Mouse (Mus musculus) forebrain, embryonic 10.5 days (tissue): Measurements from ENCODE around the gene Ifi211. TPM values are rescaled to one million over a fixed set of nuclear protein-coding genes. Genes with fewer than 3 reads are reported as not detected.
"Not testable (repeated sequence)": the region's sequence is repeated elsewhere in the genome, so short reads cannot be mapped to it uniquely, and the experiment has no call there.

ENCODE experiments used
- DNase-seq: peaks from one replicate; pipeline ENCODE4 v3.0.0-alpha.2; 2017; ENCODE audit warnings: low spot score; ENCODE audit errors: extremely low spot score
- H3K27ac ChIP-seq: fragments of 300-500 bp; sonication (generic); 2 replicates; pipeline ENCODE4 v1.5.1; 2016; ENCODE audit warnings: mild to moderate bottlenecking
- H3K27me3 ChIP-seq: fragments of 300-500 bp; sonication (generic); 2 replicates; pipeline ENCODE4 v1.6.1; 2016; ENCODE audit warnings: mild to moderate bottlenecking; ENCODE audit not compliant: poor library complexity, severe bottlenecking
- H3K36me3 ChIP-seq: fragments of 300-500 bp; sonication (generic); replicated peaks from 2 replicates; pipeline ENCODE4 v1.6.1; 2016; ENCODE audit warnings: mild to moderate bottlenecking, moderate library complexity
- H3K4me1 ChIP-seq: fragments of 300-500 bp; sonication (generic); 2 replicates; pipeline ENCODE4 v1.6.1; 2016
- H3K4me3 ChIP-seq: fragments of 300-500 bp; sonication (generic); 2 replicates; pipeline ENCODE4 v1.5.1; 2016; ENCODE audit warnings: mild to moderate bottlenecking, moderate library complexity
- H3K9me3 ChIP-seq: fragments of 300-500 bp; sonication (generic); 2 replicates; pipeline ENCODE4 v1.6.1; 2016; ENCODE audit warnings: mild to moderate bottlenecking, moderate library complexity
- WGBS: fragments of 180-500 bp; shearing (Covaris S2); methylation state at CpG from one replicate; pipeline ENCODE4 v1.1.7; 2016; 5-methylcytosine and 5-hydroxymethylcytosine counted together
- polyA plus RNA-seq: library from polyadenylated mRNA; unstranded; fragments of >200 nt; fragmentation: Nextera tagmentation; extraction: Ambion mirVana; gene quantifications from 2 replicates; pipeline ENCODE4 v1.2.1, GENCODE M21; 2016

Gene Ifi211
- polyA plus RNA-seq, 1 experiment from 2014 or later, result 0.26 TPM

DNA sequence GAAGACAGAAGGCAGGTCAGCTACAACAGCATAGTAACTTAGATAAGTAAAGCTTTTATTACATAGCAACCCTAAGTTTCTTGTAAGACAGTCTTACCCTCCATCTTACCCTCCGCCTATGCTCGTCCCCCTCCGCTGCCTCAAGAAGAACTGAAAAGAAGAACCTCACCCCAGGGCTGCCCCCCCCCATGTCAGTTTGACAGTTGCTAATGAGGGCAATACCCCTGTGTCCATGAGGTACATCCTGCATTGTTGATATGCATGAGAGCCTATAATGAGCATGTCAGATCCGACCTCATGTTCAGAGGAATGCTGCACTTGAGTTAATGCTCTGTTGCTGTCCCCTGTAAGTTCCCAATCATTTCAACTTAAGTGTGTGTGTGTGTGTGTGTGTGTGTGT, 60.0 kb downstream of the Ifi211 start:
- not testable (repeated sequence) for H3K27me3 ChIP-seq, H3K27ac ChIP-seq, H3K9me3 ChIP-seq, H3K36me3 ChIP-seq, H3K4me3 ChIP-seq, DNase-seq, H3K4me1 ChIP-seq
- 72% methylated on average over 4 of the region's 4 CpGs for WGBS

Other genes with a start within 250 kb of the Ifi211 start
- gene Ifi208, start 239.4 kb downstream of the Ifi211 start, polyA plus RNA-seq, result not detected in 2 replicates
- gene Ifi207, start 171.3 kb downstream of the Ifi211 start, polyA plus RNA-seq, result 0.06 and 0.14 TPM in 2 replicates
- 0.30 and 0.37 TPM in 2 replicates for gene Ifi204, start 146.1 kb downstream of the Ifi211 start, polyA plus RNA-seq
- gene Mndal, start 29.4 kb upstream of the Ifi211 start, polyA plus RNA-seq, result 0.12 TPM in 1 of 2 replicates, not detected in the other
- 0.05 TPM in 1 of 2 replicates, not detected in the other for gene Ifi203, start 29.6 kb upstream of the Ifi211 start, polyA plus RNA-seq
- not detected in 2 replicates for gene Ifi202b, start 69.7 kb upstream of the Ifi211 start, polyA plus RNA-seq
- not detected in 2 replicates for gene Ifi205, start 118.8 kb upstream of the Ifi211 start, polyA plus RNA-seq
- gene Olfr433, start 127.7 kb upstream of the Ifi211 start, polyA plus RNA-seq, result not detected in 2 replicates
- not detected in 2 replicates for gene Olfr432, start 136.2 kb upstream of the Ifi211 start, polyA plus RNA-seq
- gene Olfr430, start 153.6 kb upstream of the Ifi211 start, polyA plus RNA-seq, result not detected in 2 replicates
- gene Olfr429, start 171.3 kb upstream of the Ifi211 start, polyA plus RNA-seq, result not detected in 2 replicates
- not detected in 2 replicates for gene Olfr427, start 183.8 kb upstream of the Ifi211 start, polyA plus RNA-seq
- gene Olfr231, start 208.1 kb upstream of the Ifi211 start, polyA plus RNA-seq, result not detected in 2 replicates
- gene Olfr424, start 218.5 kb upstream of the Ifi211 start, polyA plus RNA-seq, result not detected in 2 replicates
- not detected in 2 replicates for gene Olfr420, start 242.6 kb upstream of the Ifi211 start, polyA plus RNA-seq